Comparison of ENCODE assay signal across 13 mouse cellular contexts in the genomic region with DNA sequence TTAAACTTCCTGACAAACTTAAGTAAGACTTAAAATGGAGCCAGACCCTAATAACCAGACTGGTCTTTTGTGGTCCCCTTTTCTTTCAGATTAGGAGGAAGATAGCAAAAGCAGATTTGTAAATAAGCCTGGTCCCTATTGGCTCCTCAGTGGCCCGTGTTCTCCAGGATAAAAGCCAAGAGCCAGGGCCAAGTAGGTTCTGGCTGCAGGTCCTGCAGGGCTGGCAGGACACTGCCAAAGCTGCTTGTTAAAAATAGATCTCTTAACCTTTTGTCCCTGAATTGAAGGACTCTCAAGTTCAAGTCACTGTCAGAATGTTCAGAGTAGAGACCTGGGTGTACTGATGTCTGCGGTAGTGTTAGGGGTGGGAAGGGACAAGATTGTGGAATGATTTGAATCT. TPM values are rescaled to one million over a fixed set of nuclear protein-coding genes. Genes with fewer than 3 reads are reported as not detected.
DNase-seq lines count a peak whose midpoint lies in the region; ATAC-seq lines count a peak whose summit lies in the region.
"Had no signal": no experiment of that assay in that cellular context is flagged by ENCODE, and none has a peak within 500 bp of the region (broad histone marks: within the 10 kb centered on the region; RNA-seq: fewer than 3 reads in every experiment).

No protein-coding gene starts in this region.

- H3K9me3 ChIP-seq in heart, embryonic 12.5 days (replicated peaks): no peaks in the 10 kb centered on the region
- H3K9me3 ChIP-seq: forebrain, embryonic 12.5 days; neural tube, embryonic 12.5 days had no signal

- no peak overlapping the region for H3K9ac ChIP-seq in heart, embryonic 12.5 days
- H3K9ac ChIP-seq: forebrain, embryonic 12.5 days; neural tube, embryonic 12.5 days had no signal

- peaks cover 14% of the 10 kb centered on the region for H3K4me1 ChIP-seq in heart, embryonic 12.5 days (replicated peaks)

- peak; percentile 98 for DNase-seq in heart, adult 11 months
- DNase-seq in Muller cell, postnatal 12 days (ENCODE audit: inconsistent ontology term): peak; percentile 24
- peak; percentile 78 to 87 for DNase-seq in cerebellum, adult 18-20 months
- DNase-seq in heart, adult 8-10 months (ENCODE audit: low spot score): peak; percentile 66
- no peak for DNase-seq in testis, postnatal 14 days (ENCODE audit: low spot score)
- no peak for DNase-seq in ovary, postnatal 10 days (ENCODE audit: low spot score)
- DNase-seq: thymus, postnatal 25 days had no signal

- no peak overlapping the region for H3K4me3 ChIP-seq in heart, embryonic 12.5 days
- H3K4me3 ChIP-seq: forebrain, embryonic 12.5 days; neural tube, embryonic 12.5 days had no signal

- H3K27ac ChIP-seq in heart, embryonic 12.5 days (ENCODE audit: poor library complexity, severe bottlenecking): no peak overlapping the region
- H3K27ac ChIP-seq: forebrain, embryonic 12.5 days; neural tube, embryonic 12.5 days had no signal

- H3K27me3 ChIP-seq in heart, embryonic 12.5 days (replicated peaks): no peaks in the 10 kb centered on the region
- H3K27me3 ChIP-seq: forebrain, embryonic 12.5 days; neural tube, embryonic 12.5 days had no signal

- ATAC-seq in heart, embryonic 12.5 days (ENCODE audit: insufficient number of reproducible peaks, low FRiP score): no peak
- ATAC-seq in monocyte, adult 5-6 weeks (replicated peaks; ENCODE audit: insufficient number of reproducible peaks, low FRiP score, low TSS enrichment, poor library complexity, severe bottlenecking): no peak
- ATAC-seq: hindbrain, embryonic 16.5 days had no signal

- WGBS in heart, embryonic 12.5 days: 43% methylated on average over 2 of the region's 2 CpGs

- no peaks in the 10 kb centered on the region for H3K36me3 ChIP-seq in heart, embryonic 12.5 days
- H3K36me3 ChIP-seq: forebrain, embryonic 12.5 days; neural tube, embryonic 12.5 days had no signal

- H3K4me2 ChIP-seq in heart, embryonic 12.5 days: no peak overlapping the region
- H3K4me2 ChIP-seq: forebrain, embryonic 12.5 days; neural tube, embryonic 12.5 days had no signal

RNA-seq across cellular contexts. Expression of a gene that starts 21.0 kb away (rescaled TPM):
- 1.6 and 1.9 TPM in 2 replicates for polyA plus RNA-seq in heart, embryonic 12.5 days (2016; fragmentation: Nextera tagmentation; extraction: Ambion mirVana)
- total RNA-seq in heart, adult 8-10 months (2022): 1 to 10 TPM in 2 of 4 experiments, under 1 TPM in 2; 0.86 to 1.6 (median 1.1) TPM
- 0.58 TPM in 1 of 3 replicates, not detected in the others for total RNA-seq in monocyte, adult 5-6 weeks (2017)
- total RNA-seq: megakaryocyte, adult 5-6 weeks had no signal

Comparison
In these comparisons a context has a peak if more than half of its experiments do, and no peak if none do; other contexts are left out.
1. DNase-seq: peak in heart, adult 11 months (single experiment), Muller cell, postnatal 12 days (single experiment), cerebellum, adult 18-20 months (2 of 2) and heart, adult 8-10 months (single experiment); none in testis, postnatal 14 days (single experiment) and ovary, postnatal 10 days (single experiment).